Comparison of ENCODE assay signal across 22 mouse cellular contexts in the genomic region with DNA sequence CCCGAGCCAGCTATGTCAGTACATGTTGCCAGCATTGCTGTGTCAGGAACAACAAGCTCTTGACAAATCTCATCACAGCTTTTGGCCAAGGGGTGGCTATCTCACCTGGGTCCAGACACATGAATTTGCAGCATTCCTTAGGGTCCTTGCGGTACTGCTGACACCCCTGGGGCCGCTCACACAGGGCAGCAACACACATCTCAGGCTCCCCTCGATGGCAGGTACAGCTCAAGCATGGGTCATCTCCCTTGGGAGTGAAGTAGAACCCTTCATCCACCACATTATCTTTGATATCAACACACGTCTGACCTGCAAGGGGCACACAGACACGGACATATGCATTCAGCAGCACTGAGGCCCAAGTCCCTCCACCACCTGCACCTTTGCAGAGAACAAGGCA. TPM values are rescaled to one million over a fixed set of nuclear protein-coding genes. Genes with fewer than 3 reads are reported as not detected.
DNase-seq lines count a peak whose midpoint lies in the region; ATAC-seq and TF ChIP-seq lines count a peak whose summit lies in the region.
"Had no signal": no experiment of that assay in that cellular context is flagged by ENCODE, and none has a peak within 500 bp of the region (broad histone marks: within the 10 kb centered on the region; RNA-seq: fewer than 3 reads in every experiment).

No protein-coding gene starts in this region.

- H3K36me3 ChIP-seq in hindbrain, embryonic 15.5 days = peaks cover 80% of the 10 kb centered on the region
- H3K36me3 ChIP-seq in hindbrain, embryonic 11.5 days (ENCODE audit: control insufficient read depth, insufficient read depth, low read length) = peaks cover 5% of the 10 kb centered on the region
- peaks cover 87% of the 10 kb centered on the region for H3K36me3 ChIP-seq in midbrain, embryonic 13.5 days
- H3K36me3 ChIP-seq in midbrain, postnatal 0 days (ENCODE audit: insufficient read depth, low read length) = peaks cover 67% of the 10 kb centered on the region
- peaks cover 56% of the 10 kb centered on the region for H3K36me3 ChIP-seq in neural tube, embryonic 14.5 days (ENCODE audit: control insufficient read depth, insufficient read depth, low read length)

- WGBS in hindbrain, embryonic 15.5 days = 91% methylated on average over 6 of the region's 6 CpGs
- 84% methylated on average over 6 of the region's 6 CpGs for WGBS in hindbrain, embryonic 11.5 days
- WGBS in midbrain, embryonic 13.5 days = 86% methylated on average over 6 of the region's 6 CpGs
- WGBS in midbrain, postnatal 0 days = 87% methylated on average over 6 of the region's 6 CpGs
- WGBS in neural tube, embryonic 14.5 days = 89% methylated on average over 6 of the region's 6 CpGs

- no peak for TF ChIP-seq CTCF in midbrain, postnatal 0 days (IDR thresholded peaks at IDR 0.05)

- H3K9ac ChIP-seq in hindbrain, embryonic 15.5 days = no peak overlapping the region
- H3K9ac ChIP-seq in hindbrain, embryonic 11.5 days (ENCODE audit: low read depth, low read length) = no peak overlapping the region
- no peak overlapping the region for H3K9ac ChIP-seq in midbrain, embryonic 13.5 days (replicated peaks)
- H3K9ac ChIP-seq in midbrain, postnatal 0 days (replicated peaks; ENCODE audit: low read length, poor library complexity, severe bottlenecking) = no peak overlapping the region
- H3K9ac ChIP-seq in neural tube, embryonic 14.5 days (replicated peaks; ENCODE audit: low read depth, low read length) = no peak overlapping the region
- H3K9ac ChIP-seq: embryonic facial prominence, embryonic 15.5 days; heart, embryonic 12.5 days; hindbrain, embryonic 12.5 days had no signal

- H3K4me2 ChIP-seq in hindbrain, embryonic 15.5 days = no peak overlapping the region
- no peak overlapping the region for H3K4me2 ChIP-seq in hindbrain, embryonic 11.5 days (replicated peaks; ENCODE audit: low read depth, low read length)
- no peak overlapping the region for H3K4me2 ChIP-seq in midbrain, embryonic 13.5 days (replicated peaks)
- H3K4me2 ChIP-seq in midbrain, postnatal 0 days (ENCODE audit: low read depth, low read length, poor library complexity, severe bottlenecking) = no peak overlapping the region
- no peak overlapping the region for H3K4me2 ChIP-seq in neural tube, embryonic 14.5 days (ENCODE audit: low read depth, low read length)
- H3K4me2 ChIP-seq: embryonic facial prominence, embryonic 15.5 days; heart, embryonic 12.5 days; hindbrain, embryonic 12.5 days had no signal

- no peak for DNase-seq in hindbrain, embryonic 11.5 days (ENCODE audit: low spot score)
- no peak for DNase-seq in midbrain, postnatal 0 days (ENCODE audit: low spot score)
- DNase-seq in neural tube, embryonic 10.5 days (ENCODE audit: extremely low spot score, low spot score) = no peak
- DNase-seq: adrenal gland, postnatal 25 days; gastrocnemius, postnatal 25 days had no signal

- H3K4me3 ChIP-seq in hindbrain, embryonic 15.5 days = no peak overlapping the region
- no peak overlapping the region for H3K4me3 ChIP-seq in hindbrain, embryonic 11.5 days (ENCODE audit: low read depth, low read length)
- no peak overlapping the region for H3K4me3 ChIP-seq in midbrain, embryonic 13.5 days (replicated peaks)
- no peak overlapping the region for H3K4me3 ChIP-seq in midbrain, postnatal 0 days (ENCODE audit: low read depth, low read length)
- H3K4me3 ChIP-seq in neural tube, embryonic 14.5 days (ENCODE audit: low read depth, low read length) = no peak overlapping the region
- H3K4me3 ChIP-seq: embryonic facial prominence, embryonic 15.5 days; erythroblast, embryonic 14.5 days; forebrain, embryonic 10.5 days; gastrocnemius, adult 2 months; heart, embryonic 12.5 days; hindbrain, embryonic 12.5 days had no signal

- H3K27me3 ChIP-seq in hindbrain, embryonic 15.5 days = no peaks in the 10 kb centered on the region
- H3K27me3 ChIP-seq in hindbrain, embryonic 11.5 days (ENCODE audit: control insufficient read depth, insufficient read depth, low read length) = no peaks in the 10 kb centered on the region
- H3K27me3 ChIP-seq in midbrain, embryonic 13.5 days = no peaks in the 10 kb centered on the region
- no peaks in the 10 kb centered on the region for H3K27me3 ChIP-seq in midbrain, postnatal 0 days (ENCODE audit: insufficient read depth, low read length)
- no peaks in the 10 kb centered on the region for H3K27me3 ChIP-seq in neural tube, embryonic 14.5 days (ENCODE audit: control insufficient read depth, insufficient read depth, low read length)
- H3K27me3 ChIP-seq: embryonic facial prominence, embryonic 15.5 days; heart, embryonic 12.5 days; hindbrain, embryonic 12.5 days had no signal

- H3K4me1 ChIP-seq in hindbrain, embryonic 15.5 days (replicated peaks) = no peaks in the 10 kb centered on the region
- H3K4me1 ChIP-seq in hindbrain, embryonic 11.5 days (replicated peaks; ENCODE audit: control insufficient read depth, insufficient read depth, low read length) = no peaks in the 10 kb centered on the region
- no peaks in the 10 kb centered on the region for H3K4me1 ChIP-seq in midbrain, embryonic 13.5 days (replicated peaks)
- H3K4me1 ChIP-seq in midbrain, postnatal 0 days (ENCODE audit: insufficient read depth, low read length) = no peaks in the 10 kb centered on the region
- no peaks in the 10 kb centered on the region for H3K4me1 ChIP-seq in neural tube, embryonic 14.5 days (ENCODE audit: control insufficient read depth, insufficient read depth, low read length)
- H3K4me1 ChIP-seq: embryonic facial prominence, embryonic 15.5 days; forebrain, embryonic 10.5 days; heart, embryonic 12.5 days; hindbrain, embryonic 12.5 days had no signal

- ATAC-seq in hindbrain, embryonic 15.5 days (ENCODE audit: low FRiP score, low read depth) = peak; percentile 45; the same call in 1 of the 2 replicates
- ATAC-seq in hindbrain, embryonic 11.5 days (ENCODE audit: low FRiP score) = no peak
- ATAC-seq in midbrain, embryonic 13.5 days = 0 out of 2 replicates have a peak, but pooled peaks have one; percentile 40
- no peak for ATAC-seq in midbrain, postnatal 0 days (ENCODE audit: low FRiP score)
- ATAC-seq in neural tube, embryonic 14.5 days (ENCODE audit: low read depth) = 0 out of 2 replicates have a peak, but pooled peaks have one; percentile 34

- no peak overlapping the region for H3K27ac ChIP-seq in hindbrain, embryonic 15.5 days (replicated peaks)
- no peak overlapping the region for H3K27ac ChIP-seq in hindbrain, embryonic 11.5 days (ENCODE audit: low read depth, low read length)
- H3K27ac ChIP-seq in midbrain, embryonic 13.5 days = no peak overlapping the region
- H3K27ac ChIP-seq in midbrain, postnatal 0 days (ENCODE audit: low read depth, low read length) = no peak overlapping the region
- no peak overlapping the region for H3K27ac ChIP-seq in neural tube, embryonic 14.5 days (ENCODE audit: low read depth, low read length)
- H3K27ac ChIP-seq: embryonic facial prominence, embryonic 15.5 days; forebrain, embryonic 10.5 days; gastrocnemius, adult 2 months had no signal

- no peaks in the 10 kb centered on the region for H3K9me3 ChIP-seq in hindbrain, embryonic 15.5 days
- no peaks in the 10 kb centered on the region for H3K9me3 ChIP-seq in hindbrain, embryonic 11.5 days (ENCODE audit: control insufficient read depth, low read length)
- H3K9me3 ChIP-seq in midbrain, embryonic 13.5 days = no peaks in the 10 kb centered on the region
- no peaks in the 10 kb centered on the region for H3K9me3 ChIP-seq in midbrain, postnatal 0 days (ENCODE audit: low read length)
- no peaks in the 10 kb centered on the region for H3K9me3 ChIP-seq in neural tube, embryonic 14.5 days (ENCODE audit: control insufficient read depth, low read length)
- H3K9me3 ChIP-seq: embryonic facial prominence, embryonic 15.5 days; forebrain, embryonic 10.5 days; heart, embryonic 12.5 days; hindbrain, embryonic 12.5 days had no signal

RNA-seq across cellular contexts. Expression of a gene that starts 11.3 kb away (rescaled TPM):
- 3.1 and 5.4 TPM in 2 replicates for polyA plus RNA-seq in hindbrain, embryonic 15.5 days (2015; fragmentation: Nextera tagmentation; extraction: Ambion mirVana)
- polyA plus RNA-seq in hindbrain, embryonic 11.5 days (2014; fragmentation: Nextera tagmentation; extraction: Ambion mirVana) = 1.8 and 2.9 TPM in 2 replicates
- 5.3 and 5.5 TPM in 2 replicates for polyA plus RNA-seq in midbrain, embryonic 13.5 days (2015; fragmentation: Nextera tagmentation; extraction: Ambion mirVana)
- total RNA-seq in midbrain, postnatal 0 days (2014; rRNA removed) = 2.4 and 12.8 TPM in 2 replicates
- 1.7 and 2.0 TPM in 2 replicates for polyA plus RNA-seq in midbrain, postnatal 0 days (2015; fragmentation: Nextera tagmentation; extraction: Ambion mirVana)
- polyA plus RNA-seq in neural tube, embryonic 14.5 days (2014; fragmentation: Nextera tagmentation; extraction: Ambion mirVana) = 3.9 and 4.0 TPM in 2 replicates

RNA-seq across cellular contexts. Expression of a gene that starts 16.6 kb away (rescaled TPM):
- 4.4 and 4.5 TPM in 2 replicates for polyA plus RNA-seq in hindbrain, embryonic 15.5 days (2015; fragmentation: Nextera tagmentation; extraction: Ambion mirVana)
- polyA plus RNA-seq in hindbrain, embryonic 11.5 days (2014; fragmentation: Nextera tagmentation; extraction: Ambion mirVana) = 0.20 and 0.49 TPM in 2 replicates
- 0.54 and 0.70 TPM in 2 replicates for polyA plus RNA-seq in midbrain, embryonic 13.5 days (2015; fragmentation: Nextera tagmentation; extraction: Ambion mirVana)
- 7.0 and 13.5 TPM in 2 replicates for total RNA-seq in midbrain, postnatal 0 days (2014; rRNA removed)
- polyA plus RNA-seq in midbrain, postnatal 0 days (2015; fragmentation: Nextera tagmentation; extraction: Ambion mirVana) = 7.8 and 8.5 TPM in 2 replicates
- polyA plus RNA-seq in neural tube, embryonic 14.5 days (2014; fragmentation: Nextera tagmentation; extraction: Ambion mirVana) = 4.7 and 6.5 TPM in 2 replicates
- total RNA-seq: adrenal gland, adult 2 months; adrenal gland, postnatal 25 days; common myeloid progenitor, adult 5-6 weeks; ES-E14; gastrocnemius, adult 2 months; gastrocnemius, postnatal 25 days; granulocyte monocyte progenitor cell, adult 5-6 weeks; heart, adult 8-10 months; heart, postnatal 25 days had no signal
- polyA plus RNA-seq: adrenal gland, adult 2 months; embryonic facial prominence, embryonic 11.5 days; erythroblast, embryonic 14.5 days; forebrain, embryonic 10.5 days; heart, embryonic 12.5 days; heart, embryonic 16.5 days had no signal

RNA-seq across cellular contexts. Expression of a gene that starts 42.0 kb away (rescaled TPM):
- polyA plus RNA-seq in hindbrain, embryonic 15.5 days (2015; fragmentation: Nextera tagmentation; extraction: Ambion mirVana) = 0.31 and 0.33 TPM in 2 replicates
- 0.15 and 0.29 TPM in 2 replicates for polyA plus RNA-seq in hindbrain, embryonic 11.5 days (2014; fragmentation: Nextera tagmentation; extraction: Ambion mirVana)
- polyA plus RNA-seq in midbrain, embryonic 13.5 days (2015; fragmentation: Nextera tagmentation; extraction: Ambion mirVana) = 0.71 and 0.98 TPM in 2 replicates
- 0.66 and 1.6 TPM in 2 replicates for total RNA-seq in midbrain, postnatal 0 days (2014; rRNA removed)
- 0.15 and 0.25 TPM in 2 replicates for polyA plus RNA-seq in midbrain, postnatal 0 days (2015; fragmentation: Nextera tagmentation; extraction: Ambion mirVana)
- polyA plus RNA-seq in neural tube, embryonic 14.5 days (2014; fragmentation: Nextera tagmentation; extraction: Ambion mirVana) = 0.21 and 0.36 TPM in 2 replicates

RNA-seq across cellular contexts. Expression of a gene that starts 44.5 kb away (rescaled TPM):
- 0.04 TPM in 2 replicates for polyA plus RNA-seq in hindbrain, embryonic 15.5 days (2015; fragmentation: Nextera tagmentation; extraction: Ambion mirVana)
- polyA plus RNA-seq in hindbrain, embryonic 11.5 days (2014; fragmentation: Nextera tagmentation; extraction: Ambion mirVana) = 0.04 and 0.11 TPM in 2 replicates
- polyA plus RNA-seq in midbrain, embryonic 13.5 days (2015; fragmentation: Nextera tagmentation; extraction: Ambion mirVana) = 0.07 TPM in 1 of 2 replicates, not detected in the other
- total RNA-seq in midbrain, postnatal 0 days (2014; rRNA removed) = not detected in 2 replicates
- 0.07 TPM in 1 of 2 replicates, not detected in the other for polyA plus RNA-seq in midbrain, postnatal 0 days (2015; fragmentation: Nextera tagmentation; extraction: Ambion mirVana)
- polyA plus RNA-seq in neural tube, embryonic 14.5 days (2014; fragmentation: Nextera tagmentation; extraction: Ambion mirVana) = 0.08 TPM in 1 of 2 replicates, not detected in the other
- total RNA-seq: adrenal gland, adult 2 months; common myeloid progenitor, adult 5-6 weeks; ES-E14; granulocyte monocyte progenitor cell, adult 5-6 weeks had no signal
- polyA plus RNA-seq: embryonic facial prominence, embryonic 11.5 days; embryonic facial prominence, embryonic 15.5 days; erythroblast, embryonic 14.5 days; forebrain, embryonic 10.5 days had no signal

RNA-seq across cellular contexts. Expression of a gene that starts 48.9 kb away (rescaled TPM):
- polyA plus RNA-seq in hindbrain, embryonic 15.5 days (2015; fragmentation: Nextera tagmentation; extraction: Ambion mirVana) = 106 and 111 TPM in 2 replicates
- 72.9 and 75.7 TPM in 2 replicates for polyA plus RNA-seq in hindbrain, embryonic 11.5 days (2014; fragmentation: Nextera tagmentation; extraction: Ambion mirVana)
- polyA plus RNA-seq in midbrain, embryonic 13.5 days (2015; fragmentation: Nextera tagmentation; extraction: Ambion mirVana) = 97.9 and 103 TPM in 2 replicates
- 161 and 178 TPM in 2 replicates for total RNA-seq in midbrain, postnatal 0 days (2014; rRNA removed)
- 94.0 and 95.9 TPM in 2 replicates for polyA plus RNA-seq in midbrain, postnatal 0 days (2015; fragmentation: Nextera tagmentation; extraction: Ambion mirVana)
- polyA plus RNA-seq in neural tube, embryonic 14.5 days (2014; fragmentation: Nextera tagmentation; extraction: Ambion mirVana) = 98.8 and 104 TPM in 2 replicates

Comparison
In these comparisons a context has a peak if more than half of its experiments do, and no peak if none do; other contexts are left out.
1. ATAC-seq: peak in hindbrain, embryonic 15.5 days (single experiment), midbrain, embryonic 13.5 days (single experiment) and neural tube, embryonic 14.5 days (single experiment); none in hindbrain, embryonic 11.5 days (single experiment) and midbrain, postnatal 0 days (single experiment).